9 mouse cellular contexts compared by ENCODE assay signal in genomic region chr15:96547256-96548195, GRCm38 (mm10).
A peak's percentile ranks its signal among the peaks of the same experiment; 100 is the strongest.
DNase-seq lines count a peak whose midpoint lies in the region; ATAC-seq and TF ChIP-seq lines count a peak whose summit lies in the region.
"Had no signal": no experiment of that assay in that cellular context is flagged by ENCODE, and none has a peak within 500 bp of the region (broad histone marks: within the 10 kb centered on the region; RNA-seq: fewer than 3 reads in every experiment).

No protein-coding gene starts in this region.

- ATAC-seq in intestine, embryonic 14.5 days (replicated peaks; ENCODE audit: low FRiP score, low TSS enrichment, low read depth) = no peak
- ATAC-seq in intestine, postnatal 0 days = no peak
- ATAC-seq in neural tube, embryonic 15.5 days (ENCODE audit: low FRiP score) = peak; percentile 75

- H3K27ac ChIP-seq in intestine, embryonic 14.5 days (ENCODE audit: low read depth) = peak overlapping the region; percentile 62
- no peak overlapping the region for H3K27ac ChIP-seq in intestine, postnatal 0 days (ENCODE audit: low read depth, low read length)
- H3K27ac ChIP-seq in neural tube, embryonic 15.5 days (replicated peaks) = peak overlapping the region; percentile 60
- H3K27ac ChIP-seq: heart, adult 2 months had no signal

- H3K9me3 ChIP-seq in intestine, embryonic 14.5 days (ENCODE audit: control insufficient read depth, low read length) = no peaks in the 10 kb centered on the region
- no peaks in the 10 kb centered on the region for H3K9me3 ChIP-seq in intestine, postnatal 0 days (ENCODE audit: control insufficient read depth)
- H3K9me3 ChIP-seq in neural tube, embryonic 15.5 days (replicated peaks) = no peaks in the 10 kb centered on the region

- TF ChIP-seq CTCF in intestine, postnatal 0 days (IDR thresholded peaks at IDR 0.05; ENCODE audit: low read depth) = no peak

- no peaks in the 10 kb centered on the region for H3K4me1 ChIP-seq in intestine, embryonic 14.5 days (replicated peaks; ENCODE audit: control insufficient read depth, insufficient read depth, low read length)
- no peaks in the 10 kb centered on the region for H3K4me1 ChIP-seq in intestine, postnatal 0 days (replicated peaks; ENCODE audit: control insufficient read depth, insufficient read depth, low read length)
- peaks cover 15% of the 10 kb centered on the region for H3K4me1 ChIP-seq in neural tube, embryonic 15.5 days

- H3K9ac ChIP-seq in intestine, embryonic 14.5 days (ENCODE audit: low read length) = no peak overlapping the region
- no peak overlapping the region for H3K9ac ChIP-seq in intestine, postnatal 0 days (ENCODE audit: low read depth, low read length)
- no peak overlapping the region for H3K9ac ChIP-seq in neural tube, embryonic 15.5 days (replicated peaks)

- WGBS in intestine, embryonic 14.5 days = 53% methylated on average over 21 of the region's 21 CpGs
- WGBS in intestine, postnatal 0 days = 64% methylated on average over 21 of the region's 21 CpGs
- 37% methylated on average over 21 of the region's 21 CpGs for WGBS in neural tube, embryonic 15.5 days

- no peaks in the 10 kb centered on the region for H3K36me3 ChIP-seq in intestine, embryonic 14.5 days (ENCODE audit: control insufficient read depth, insufficient read depth, low read length)
- no peaks in the 10 kb centered on the region for H3K36me3 ChIP-seq in intestine, postnatal 0 days (ENCODE audit: control insufficient read depth, insufficient read depth)
- H3K36me3 ChIP-seq in neural tube, embryonic 15.5 days = no peaks in the 10 kb centered on the region

- DNase-seq in intestine, embryonic 14.5 days (ENCODE audit: low spot score) = no peak
- peak; percentile 55 to 58 for DNase-seq in adrenal gland, postnatal 36 days
- peak; percentile 55 for DNase-seq in gastrocnemius, postnatal 14 days
- peak; percentile 79 for DNase-seq in left cerebral cortex, postnatal 4 days
- no peak for DNase-seq in spleen, postnatal 4 days (ENCODE audit: low spot score in 2 of 2)
- no peak for DNase-seq in ovary, adult 18-20 months (ENCODE audit: low spot score)

- intact Hi-C loops in gastrocnemius, postnatal 14 days (cut with DNase I; ENCODE audit: low total_unique reads) = loop anchor here (10.0 kb wide), 1 partner anchor 407 kb away; no protein-coding TSS in a partner anchor
- intact Hi-C loops in left cerebral cortex, postnatal 4 days (cut with DNase I) = loop anchor here (10.0 kb wide), 2 partner anchors 407 to 637 kb away; no protein-coding TSS in a partner anchor

- no peaks in the 10 kb centered on the region for H3K27me3 ChIP-seq in intestine, embryonic 14.5 days (replicated peaks; ENCODE audit: control insufficient read depth, insufficient read depth, low read length)
- no peaks in the 10 kb centered on the region for H3K27me3 ChIP-seq in intestine, postnatal 0 days (replicated peaks; ENCODE audit: control insufficient read depth, insufficient read depth, low read length)
- H3K27me3 ChIP-seq in neural tube, embryonic 15.5 days (replicated peaks) = no peaks in the 10 kb centered on the region

- no peak overlapping the region for H3K4me2 ChIP-seq in intestine, embryonic 14.5 days (ENCODE audit: low read length)
- H3K4me2 ChIP-seq in intestine, postnatal 0 days (replicated peaks; ENCODE audit: low read depth) = no peak overlapping the region
- no peak overlapping the region for H3K4me2 ChIP-seq in neural tube, embryonic 15.5 days

- no peak overlapping the region for H3K4me3 ChIP-seq in intestine, embryonic 14.5 days (ENCODE audit: low read depth, low read length)
- H3K4me3 ChIP-seq in intestine, postnatal 0 days (ENCODE audit: low read depth, low read length) = no peak overlapping the region
- H3K4me3 ChIP-seq in neural tube, embryonic 15.5 days (replicated peaks) = no peak overlapping the region
- H3K4me3 ChIP-seq: heart, adult 2 months had no signal

Comparison
In these comparisons a context has a peak if more than half of its experiments do, and no peak if none do; other contexts are left out.
1. DNase-seq: peak in adrenal gland, postnatal 36 days (2 of 2), gastrocnemius, postnatal 14 days (single experiment) and left cerebral cortex, postnatal 4 days (single experiment); none in intestine, embryonic 14.5 days (single experiment), spleen, postnatal 4 days (0 of 2) and ovary, adult 18-20 months (single experiment).